Mouse (Mus musculus): ENCODE results near the gene Tgif1. TPM values are rescaled to one million over a fixed set of nuclear protein-coding genes. Genes with fewer than 3 reads are reported as not detected.

The Tgif1 gene
- 86.0 and 97.0 TPM in 2 replicates for polyA plus RNA-seq (2012; ENCODE audit: insufficient read depth, insufficient read length, missing spikeins)

DNA sequence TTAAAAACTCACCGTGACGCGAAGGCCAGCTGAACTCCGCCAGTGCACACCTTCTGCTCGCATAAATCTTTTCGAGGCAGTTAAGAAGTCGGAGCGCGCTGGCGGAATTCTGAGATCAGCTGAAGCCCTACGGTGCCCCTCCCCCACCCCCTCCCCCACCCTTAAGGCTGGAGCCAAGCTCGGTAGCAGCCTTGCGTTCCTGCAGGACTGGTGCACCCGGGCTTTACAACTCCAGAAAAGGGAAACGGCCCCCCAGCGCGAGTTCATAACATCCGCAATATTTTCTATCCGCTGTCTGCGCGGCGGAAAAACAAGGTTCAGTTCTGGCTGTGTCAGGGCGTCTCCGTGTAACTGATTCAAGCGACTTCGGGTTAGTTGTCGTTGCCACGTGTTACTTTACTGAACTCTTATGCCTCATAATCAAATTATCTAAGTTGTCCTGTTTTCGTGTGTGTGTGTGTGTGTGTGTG is at the start of gene Tgif1:
Tgif1 (minus strand) TSS at position 111 of the 470 bp plus-strand sequence.
- TF ChIP-seq POLR2A (IDR thresholded peaks at IDR 0.05; ENCODE audit: borderline replicate concordance, low read depth, low read length) (no peak), CTCF (IDR thresholded peaks at IDR 0.05; ENCODE audit: low read depth, low read length) (no peak)
- peak within 1 kb of the TSS; percentile 98 for H3K27ac ChIP-seq (ENCODE audit: insufficient read depth, low read depth, low read length)
- peak within 1 kb of the TSS; percentile 96 for H3K4me3 ChIP-seq (ENCODE audit: insufficient read depth, low read length)
- H3K4me1 ChIP-seq (ENCODE audit: control insufficient read depth, insufficient read depth, low read length), result peaks cover 2% of the 10 kb centered on the region; the same call in 1 of the 2 replicates

- Histone ChIP-seq H3K4me3 (ENCODE audit: insufficient read depth, low read length) (no peak overlapping the region), H3K4me1 (ENCODE audit: control insufficient read depth, insufficient read depth, low read length) (no peaks in the 10 kb centered on the region), H3K27ac (ENCODE audit: insufficient read depth, low read depth, low read length) (no peak overlapping the region)
- no peak for TF ChIP-seq CTCF (IDR thresholded peaks at IDR 0.05; ENCODE audit: low read depth, low read length)
- TF ChIP-seq POLR2A (IDR thresholded peaks at IDR 0.05; ENCODE audit: borderline replicate concordance, low read depth, low read length), result no peak
Observed at GRCm38 (mm10) chr17:70900660-70901059, 47.3 kb upstream of the Tgif1 start.

DNA sequence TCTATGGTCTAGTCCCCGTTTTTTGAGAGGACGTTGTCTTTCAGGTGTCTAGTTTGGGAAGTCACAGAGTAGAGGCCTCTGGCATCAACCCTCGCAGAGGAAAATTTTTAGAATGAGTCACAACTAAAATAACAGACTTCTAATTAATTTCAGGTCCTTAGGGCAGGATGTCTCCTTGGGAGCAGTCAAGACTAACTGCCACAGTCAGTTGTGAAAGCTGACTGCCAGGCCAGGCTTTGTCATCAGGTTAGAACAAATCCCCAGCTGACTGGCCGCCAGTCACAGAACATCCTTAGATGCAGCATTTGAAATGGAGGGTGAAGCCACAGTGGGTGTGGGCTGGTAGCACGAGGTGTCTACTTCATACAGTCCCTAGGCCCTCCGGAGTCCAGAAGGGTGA is 46.3 kb upstream of the Tgif1 start:
- H3K4me1 ChIP-seq (ENCODE audit: control insufficient read depth, insufficient read depth, low read length), result no peaks in the 10 kb centered on the region
- no peak overlapping the region for H3K27ac ChIP-seq (ENCODE audit: insufficient read depth, low read depth, low read length)
- TF ChIP-seq POLR2A (IDR thresholded peaks at IDR 0.05; ENCODE audit: borderline replicate concordance, low read depth, low read length) (no peak), CTCF (IDR thresholded peaks at IDR 0.05; ENCODE audit: low read depth, low read length) (no peak)
- H3K4me3 ChIP-seq (ENCODE audit: insufficient read depth, low read length), result no peak overlapping the region

DNA sequence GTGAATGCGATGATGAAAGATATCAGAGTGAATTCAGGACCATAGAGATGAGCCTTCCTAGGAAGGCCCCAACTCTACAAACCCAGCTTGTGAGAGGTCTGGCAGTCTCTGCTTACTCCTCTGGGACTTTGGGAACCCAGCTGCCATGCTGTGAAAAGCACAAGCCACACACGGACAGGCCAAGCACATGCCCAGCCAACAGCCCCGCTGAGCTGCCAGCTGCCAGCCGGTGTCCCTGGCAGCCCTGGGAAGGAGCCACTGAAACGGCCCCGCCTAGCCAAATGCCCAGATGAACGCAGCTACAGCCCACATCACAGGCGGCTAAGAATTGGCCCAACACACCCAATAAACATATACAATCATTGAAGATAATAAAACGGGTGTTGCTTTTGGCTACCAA is 41.5 kb upstream of the Tgif1 start:
- no peaks in the 10 kb centered on the region for H3K4me1 ChIP-seq (ENCODE audit: control insufficient read depth, insufficient read depth, low read length)
- H3K4me3 ChIP-seq (ENCODE audit: insufficient read depth, low read length), result no peak overlapping the region
- H3K27ac ChIP-seq (ENCODE audit: insufficient read depth, low read depth, low read length), result no peak overlapping the region
- no peak for TF ChIP-seq POLR2A (IDR thresholded peaks at IDR 0.05; ENCODE audit: borderline replicate concordance, low read depth, low read length)

DNA sequence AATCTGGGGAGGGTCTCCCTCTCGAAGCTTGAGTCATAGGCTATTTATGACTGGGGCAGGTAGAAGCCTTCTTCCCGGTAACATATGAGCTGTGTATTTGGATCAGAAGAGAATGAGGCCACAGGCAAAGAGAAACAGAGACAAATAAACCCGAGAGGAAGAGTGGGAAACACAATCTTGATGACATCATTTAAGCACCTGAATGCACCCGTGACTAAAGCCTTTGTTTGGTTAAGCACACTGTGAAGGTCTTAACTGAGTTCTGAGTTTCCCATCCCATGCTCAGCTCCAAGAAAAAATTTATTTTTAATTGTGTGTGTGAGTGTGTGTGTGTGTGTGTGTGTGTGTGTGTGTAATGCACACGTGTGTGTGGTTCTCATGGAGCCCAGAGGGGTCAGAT is 39.8 kb upstream of the Tgif1 start:
- Histone ChIP-seq H3K27ac (ENCODE audit: insufficient read depth, low read depth, low read length) (no peak overlapping the region), H3K4me3 (ENCODE audit: insufficient read depth, low read length) (no peak overlapping the region), H3K4me1 (ENCODE audit: control insufficient read depth, insufficient read depth, low read length) (no peaks in the 10 kb centered on the region)
- TF ChIP-seq CTCF (IDR thresholded peaks at IDR 0.05; ENCODE audit: low read depth, low read length) (no peak), POLR2A (IDR thresholded peaks at IDR 0.05; ENCODE audit: borderline replicate concordance, low read depth, low read length) (no peak)

DNA sequence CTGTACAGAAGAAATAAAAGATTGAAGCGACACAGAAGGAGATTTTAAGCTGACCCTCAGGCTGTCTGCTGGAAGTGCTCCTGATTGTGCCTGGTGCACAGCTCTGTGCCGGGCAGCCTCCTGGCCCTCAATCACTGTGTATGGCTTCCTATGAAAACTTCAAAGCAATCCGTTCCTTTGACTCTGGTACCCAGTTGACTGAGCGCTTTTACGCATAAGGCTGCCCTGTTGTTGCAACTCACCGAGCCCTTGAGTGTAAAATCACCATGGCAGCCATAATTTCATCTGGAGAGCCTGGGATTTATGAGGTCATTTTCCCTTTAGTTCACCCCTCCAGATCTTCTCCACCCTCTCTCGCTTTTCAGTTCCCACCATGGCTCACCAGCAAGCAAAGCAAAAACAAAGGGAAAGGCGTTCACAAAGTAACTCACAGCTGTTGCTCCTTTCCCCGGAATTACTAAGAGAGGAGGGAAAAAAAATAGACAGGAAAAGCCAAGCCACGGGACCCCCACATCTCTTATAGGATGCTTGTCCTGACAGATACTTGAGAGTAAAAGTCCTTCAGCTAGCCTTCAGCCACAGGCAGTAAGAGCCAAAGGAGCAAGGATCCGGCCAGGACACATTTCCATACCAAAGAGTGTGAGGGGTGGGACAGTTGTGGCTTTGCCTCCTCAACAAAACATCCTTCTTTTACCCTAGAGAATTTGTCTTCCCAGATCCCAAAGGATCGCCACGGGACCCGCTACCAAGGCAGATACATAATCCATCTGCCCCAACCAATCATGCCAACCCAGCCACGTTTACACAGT is 39.1 kb upstream of the Tgif1 start:
- H3K4me3 ChIP-seq (ENCODE audit: insufficient read depth, low read length), result no peak overlapping the region
- H3K4me1 ChIP-seq (ENCODE audit: control insufficient read depth, insufficient read depth, low read length), result no peaks in the 10 kb centered on the region
- H3K27ac ChIP-seq (ENCODE audit: insufficient read depth, low read depth, low read length), result no peak overlapping the region
- TF ChIP-seq POLR2A (IDR thresholded peaks at IDR 0.05; ENCODE audit: borderline replicate concordance, low read depth, low read length) (no peak), CTCF (IDR thresholded peaks at IDR 0.05; ENCODE audit: low read depth, low read length) (no peak)

GRCm38 (mm10) chr17:70890571-70890970 is 37.2 kb upstream of the Tgif1 start:
- Histone ChIP-seq H3K4me3 (ENCODE audit: insufficient read depth, low read length) (no peak overlapping the region), H3K27ac (ENCODE audit: insufficient read depth, low read depth, low read length) (no peak overlapping the region), H3K4me1 (ENCODE audit: control insufficient read depth, insufficient read depth, low read length) (no peaks in the 10 kb centered on the region)
- TF ChIP-seq CTCF (IDR thresholded peaks at IDR 0.05; ENCODE audit: low read depth, low read length), result no peak
- TF ChIP-seq POLR2A (IDR thresholded peaks at IDR 0.05; ENCODE audit: borderline replicate concordance, low read depth, low read length), result no peak

- Histone ChIP-seq H3K4me3 (ENCODE audit: insufficient read depth, low read length) (no peak overlapping the region), H3K27ac (ENCODE audit: insufficient read depth, low read depth, low read length) (no peak overlapping the region), H3K4me1 (ENCODE audit: control insufficient read depth, insufficient read depth, low read length) (no peaks in the 10 kb centered on the region)
- no peak for TF ChIP-seq CTCF (IDR thresholded peaks at IDR 0.05; ENCODE audit: low read depth, low read length)
- TF ChIP-seq POLR2A (IDR thresholded peaks at IDR 0.05; ENCODE audit: borderline replicate concordance, low read depth, low read length), result no peak
Observed at GRCm38 (mm10) chr17:70888657-70889056, 35.3 kb upstream of the Tgif1 start.

DNA sequence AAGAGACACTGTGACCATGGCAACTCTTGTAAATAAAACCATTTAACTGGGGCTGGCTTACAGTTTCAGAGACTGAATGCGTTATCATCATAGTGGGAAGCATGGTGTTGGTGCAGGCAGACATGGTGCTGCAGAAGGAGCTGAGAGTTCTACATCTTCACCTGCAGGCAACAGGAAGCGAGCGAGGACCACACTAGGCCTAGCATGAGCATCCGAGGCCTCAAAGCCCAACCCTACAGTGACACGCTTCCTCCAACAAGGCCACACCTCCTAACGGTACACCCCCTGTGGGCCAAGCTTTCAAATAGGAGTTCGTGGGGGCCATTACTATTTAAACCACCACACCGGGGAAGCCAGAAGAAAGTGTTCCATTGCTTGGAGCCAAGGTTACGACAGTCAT is 34.5 kb upstream of the Tgif1 start:
- H3K4me3 ChIP-seq (ENCODE audit: insufficient read depth, low read length), result no peak overlapping the region
- H3K4me1 ChIP-seq (ENCODE audit: control insufficient read depth, insufficient read depth, low read length), result no peaks in the 10 kb centered on the region
- TF ChIP-seq POLR2A (IDR thresholded peaks at IDR 0.05; ENCODE audit: borderline replicate concordance, low read depth, low read length) (no peak), CTCF (IDR thresholded peaks at IDR 0.05; ENCODE audit: low read depth, low read length) (no peak)
- H3K27ac ChIP-seq (ENCODE audit: insufficient read depth, low read depth, low read length), result no peak overlapping the region

DNA sequence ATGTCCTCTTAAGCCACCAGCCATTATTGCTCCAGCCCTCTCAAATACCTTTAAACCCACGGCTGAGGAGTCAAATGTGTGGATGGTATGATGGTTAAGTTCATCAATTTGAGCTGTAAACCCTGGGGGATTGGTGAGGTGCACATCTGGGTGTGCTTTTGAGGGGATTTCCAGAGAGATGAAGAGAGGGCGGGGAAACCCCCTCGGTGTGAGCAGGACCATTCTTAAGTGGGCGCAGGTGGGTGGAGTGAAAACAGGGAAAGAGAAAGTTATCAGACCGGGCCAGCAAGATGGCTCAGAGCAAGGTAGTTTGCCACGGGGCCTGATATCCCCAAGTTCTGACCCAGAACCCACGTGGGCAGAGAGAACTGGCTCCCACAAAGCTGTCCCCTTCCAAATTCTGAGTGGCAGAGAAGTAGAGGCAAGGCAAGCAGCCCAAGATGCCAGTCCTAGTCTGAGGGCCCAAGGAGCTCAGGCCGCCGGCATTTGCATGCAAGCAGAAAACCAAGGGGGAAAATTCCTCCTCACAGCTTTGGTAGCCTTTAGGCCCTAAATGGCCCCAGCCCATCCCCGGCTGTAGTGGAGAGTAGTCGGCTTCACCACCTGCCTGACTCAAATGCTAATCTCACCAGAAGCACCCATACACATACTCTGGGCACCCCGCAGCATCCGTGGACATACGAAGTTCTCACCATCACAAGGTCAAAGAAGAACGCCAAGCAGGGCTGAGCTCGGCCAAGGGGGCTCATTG is 33.5 kb upstream of the Tgif1 start:
- no peak for TF ChIP-seq CTCF (IDR thresholded peaks at IDR 0.05; ENCODE audit: low read depth, low read length)
- TF ChIP-seq POLR2A (IDR thresholded peaks at IDR 0.05; ENCODE audit: borderline replicate concordance, low read depth, low read length), result no peak
- Histone ChIP-seq H3K4me1 (ENCODE audit: control insufficient read depth, insufficient read depth, low read length) (no peaks in the 10 kb centered on the region), H3K4me3 (ENCODE audit: insufficient read depth, low read length) (no peak overlapping the region), H3K27ac (ENCODE audit: insufficient read depth, low read depth, low read length) (no peak overlapping the region)

Data from bone marrow macrophage, adult 2 months (primary cell).